Mouse (Mus musculus): ENCODE results near the gene Greb1. TPM values are rescaled to one million over a fixed set of nuclear protein-coding genes. Genes with fewer than 3 reads are reported as not detected.
A peak's percentile ranks its signal among the peaks of the same experiment; 100 is the strongest.

The Greb1 gene
- polyA plus RNA-seq, 1 experiment from 2014 or later, result 19.0 TPM

- peaks cover 43% of the 10 kb centered on the region for H3K4me1 ChIP-seq (replicated peaks)
- peak overlapping the region; percentile 77 for H3K27ac ChIP-seq
- H3K4me3 ChIP-seq, result no peak overlapping the region
- WGBS, result 74% methylated on average over 12 of the region's 12 CpGs
- H3K36me3 ChIP-seq, result peaks cover 47% of the 10 kb centered on the region
- no peaks in the 10 kb centered on the region for H3K27me3 ChIP-seq (ENCODE audit: insufficient read depth, poor library complexity, severe bottlenecking)
- DNase-seq (ENCODE audit: low spot score), result no peak
- no peaks in the 10 kb centered on the region for H3K9me3 ChIP-seq
These were observed 48.3 kb downstream of the Greb1 start for GRCm38 (mm10) chr12:16752236-16752840.

DNA sequence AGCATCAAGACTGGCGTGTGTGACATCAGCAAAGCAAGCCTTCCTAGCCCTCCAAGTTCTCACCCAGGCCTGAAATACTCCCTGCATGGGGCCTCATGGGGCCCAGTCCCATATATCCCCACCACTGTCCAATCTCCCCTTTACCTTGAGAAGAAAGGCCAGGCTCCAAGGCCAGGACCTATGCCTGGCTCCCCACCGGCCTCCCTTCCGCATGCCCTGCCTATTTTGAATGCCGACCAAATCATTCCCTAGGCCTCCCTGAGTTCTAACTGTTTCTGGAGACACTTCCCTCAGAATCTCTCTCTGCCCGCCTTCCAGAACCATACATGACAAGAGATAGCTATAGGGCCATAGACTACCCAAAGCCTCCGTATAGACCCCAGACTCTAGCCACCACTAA is 49.1 kb downstream of the Greb1 start:
- Histone ChIP-seq H3K36me3 (peaks cover 41% of the 10 kb centered on the region), H3K27me3 (ENCODE audit: insufficient read depth, poor library complexity, severe bottlenecking) (no peaks in the 10 kb centered on the region), H3K4me1 (replicated peaks) (peaks cover 39% of the 10 kb centered on the region), H3K27ac (peak overlapping the region; percentile 25), H3K9me3 (no peaks in the 10 kb centered on the region), H3K4me3 (no peak overlapping the region)
- DNase-seq (ENCODE audit: low spot score), result no peak
- 93% methylated on average over 6 of the region's 6 CpGs for WGBS

DNA sequence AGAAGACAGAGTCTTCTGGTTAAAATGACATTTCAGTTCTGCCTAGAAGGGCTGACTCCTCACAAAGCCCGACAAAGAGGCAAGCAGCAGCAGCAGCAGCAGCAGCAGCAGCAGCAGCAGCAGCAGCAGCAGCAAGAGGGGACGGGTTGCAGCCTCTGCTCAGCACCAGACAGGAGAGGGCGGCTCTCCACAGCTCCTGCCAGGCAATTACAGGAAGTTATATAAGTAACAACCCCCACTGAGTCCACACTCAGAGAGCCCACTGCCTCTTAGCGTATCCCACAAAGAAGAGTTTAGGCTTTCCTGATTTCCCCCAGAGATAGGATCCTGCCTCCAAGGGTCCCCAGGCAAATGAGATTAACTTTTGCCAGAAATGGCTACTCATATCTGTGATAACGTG is 60.6 kb downstream of the Greb1 start:
- H3K36me3 ChIP-seq, result peaks cover 61% of the 10 kb centered on the region
- no peak for DNase-seq (ENCODE audit: low spot score)
- peak overlapping the region; percentile 67 for H3K27ac ChIP-seq
- H3K9me3 ChIP-seq, result no peaks in the 10 kb centered on the region
- WGBS, result 45% methylated on average over 5 of the region's 5 CpGs
- H3K4me1 ChIP-seq (replicated peaks), result peaks cover 54% of the 10 kb centered on the region
- H3K4me3 ChIP-seq, result no peak overlapping the region
- H3K27me3 ChIP-seq (ENCODE audit: insufficient read depth, poor library complexity, severe bottlenecking), result no peaks in the 10 kb centered on the region

- DNase-seq (ENCODE audit: low spot score), result no peak
- H3K4me1 ChIP-seq (replicated peaks), result peaks cover 71% of the 10 kb centered on the region
- H3K4me3 ChIP-seq, result no peak overlapping the region
- peaks cover 81% of the 10 kb centered on the region for H3K36me3 ChIP-seq
- WGBS, result 37% methylated on average over 5 of the region's 5 CpGs
- no peaks in the 10 kb centered on the region for H3K27me3 ChIP-seq (ENCODE audit: insufficient read depth, poor library complexity, severe bottlenecking)
- H3K27ac ChIP-seq, result peak overlapping the region; percentile 67
- no peaks in the 10 kb centered on the region for H3K9me3 ChIP-seq
These were observed 63.4 kb downstream of the Greb1 start for GRCm38 (mm10) chr12:16737266-16737665.

DNA sequence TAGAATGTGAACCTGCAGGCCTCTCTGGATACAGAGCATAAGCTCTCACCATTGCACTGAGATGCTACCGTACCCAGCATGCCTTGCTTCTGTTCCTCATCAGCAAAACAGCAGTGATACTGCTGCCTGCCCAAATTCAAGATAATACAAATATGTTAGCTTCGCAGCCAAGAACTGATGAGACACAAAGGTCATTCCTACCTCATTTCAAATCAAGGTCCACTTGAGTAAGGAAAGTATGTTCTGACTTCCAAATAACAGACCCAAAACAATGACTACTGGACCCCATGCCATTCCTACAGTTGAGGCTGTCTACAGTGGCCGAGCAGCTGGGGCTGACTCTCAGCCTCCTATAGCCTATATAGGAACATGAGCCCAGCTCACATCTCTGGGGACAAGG is 66.0 kb downstream of the Greb1 start:
- Histone ChIP-seq H3K9me3 (no peaks in the 10 kb centered on the region), H3K27ac (0 out of 2 replicates have a peak overlapping the region, but pooled peaks have one; percentile 35), H3K4me1 (replicated peaks) (peaks cover 84% of the 10 kb centered on the region), H3K36me3 (peaks cover 88% of the 10 kb centered on the region), H3K4me3 (no peak overlapping the region), H3K27me3 (ENCODE audit: insufficient read depth, poor library complexity, severe bottlenecking) (no peaks in the 10 kb centered on the region)
- 87% methylated on average over 3 of the region's 3 CpGs for WGBS
- no peak for DNase-seq (ENCODE audit: low spot score)

DNA sequence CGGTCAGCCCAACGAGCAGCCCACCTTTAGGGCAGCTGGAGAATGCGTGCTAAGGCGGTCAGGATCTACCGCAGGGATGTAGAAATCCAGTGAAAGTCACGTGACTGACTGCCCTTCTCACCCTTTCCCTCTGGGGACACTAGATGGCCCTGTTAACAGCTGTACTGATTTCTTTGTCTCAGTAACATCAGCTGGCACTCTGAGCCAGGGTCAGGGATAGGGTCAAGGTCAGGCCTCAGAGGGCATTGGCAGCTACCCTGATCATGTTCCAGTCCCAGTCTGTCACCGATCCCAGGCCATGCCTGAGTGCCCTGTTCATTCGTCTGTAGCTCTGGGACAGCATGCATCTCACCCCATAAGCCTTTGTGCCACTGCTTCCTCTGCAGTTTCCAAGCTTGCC is 66.7 kb downstream of the Greb1 start:
- Histone ChIP-seq H3K36me3 (peaks cover 90% of the 10 kb centered on the region), H3K9me3 (no peaks in the 10 kb centered on the region), H3K27me3 (ENCODE audit: insufficient read depth, poor library complexity, severe bottlenecking) (no peaks in the 10 kb centered on the region), H3K4me1 (replicated peaks) (peaks cover 83% of the 10 kb centered on the region), H3K27ac (peak overlapping the region; percentile 71), H3K4me3 (no peak overlapping the region)
- WGBS, result 35% methylated on average over 8 of the region's 8 CpGs
- DNase-seq (ENCODE audit: low spot score), result peak; percentile 84

DNA sequence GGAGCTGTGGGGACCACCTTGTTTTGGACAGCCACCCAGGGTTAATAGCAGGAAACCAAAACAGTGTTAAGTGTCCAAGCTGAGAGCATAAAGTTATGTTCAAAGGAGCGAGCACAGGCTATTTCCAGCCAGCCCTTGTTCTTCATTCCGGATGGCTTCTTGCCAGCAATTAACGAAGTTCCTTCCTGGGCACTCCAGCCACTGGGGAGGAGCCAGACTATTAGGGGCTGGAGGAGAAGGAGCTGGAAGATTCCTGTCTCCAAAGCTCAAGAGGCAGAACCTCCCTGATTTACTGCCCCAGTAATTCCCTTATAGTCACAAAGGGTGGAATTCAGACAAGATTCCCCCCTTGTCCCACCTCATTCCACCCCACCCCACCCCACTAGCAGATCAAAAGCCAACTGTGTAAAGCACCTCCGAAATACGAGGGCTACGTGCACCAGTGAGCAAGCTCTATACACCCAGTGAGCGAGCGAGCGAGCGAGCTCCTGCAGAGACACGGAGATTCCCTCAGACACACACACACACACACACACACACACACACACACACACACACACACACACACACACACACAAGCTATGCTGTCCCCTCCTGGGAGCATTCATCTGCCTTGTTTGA is 69.5 kb downstream of the Greb1 start:
- no peak for DNase-seq (ENCODE audit: low spot score)
- H3K27ac ChIP-seq, result peak overlapping the region; percentile 68
- peaks cover 93% of the 10 kb centered on the region for H3K36me3 ChIP-seq

GRCm38 (mm10) chr12:16730196-16730595 is 70.5 kb downstream of the Greb1 start:
- Histone ChIP-seq H3K27me3 (ENCODE audit: insufficient read depth, poor library complexity, severe bottlenecking) (no peaks in the 10 kb centered on the region), H3K27ac (no peak overlapping the region), H3K36me3 (peaks cover 88% of the 10 kb centered on the region), H3K4me3 (no peak overlapping the region), H3K9me3 (no peaks in the 10 kb centered on the region), H3K4me1 (replicated peaks) (peaks cover 50% of the 10 kb centered on the region)
- 86% methylated on average over 11 of the region's 11 CpGs for WGBS
- DNase-seq (ENCODE audit: low spot score), result no peak

More for the DNA sequence above, 69.5 kb downstream of the Greb1 start:
- WGBS, result 51% methylated on average over 11 of the region's 11 CpGs
- no peaks in the 10 kb centered on the region for H3K27me3 ChIP-seq (ENCODE audit: insufficient read depth, poor library complexity, severe bottlenecking)
- no peaks in the 10 kb centered on the region for H3K9me3 ChIP-seq
- no peak overlapping the region for H3K4me3 ChIP-seq
- peaks cover 55% of the 10 kb centered on the region for H3K4me1 ChIP-seq (replicated peaks)

DNA sequence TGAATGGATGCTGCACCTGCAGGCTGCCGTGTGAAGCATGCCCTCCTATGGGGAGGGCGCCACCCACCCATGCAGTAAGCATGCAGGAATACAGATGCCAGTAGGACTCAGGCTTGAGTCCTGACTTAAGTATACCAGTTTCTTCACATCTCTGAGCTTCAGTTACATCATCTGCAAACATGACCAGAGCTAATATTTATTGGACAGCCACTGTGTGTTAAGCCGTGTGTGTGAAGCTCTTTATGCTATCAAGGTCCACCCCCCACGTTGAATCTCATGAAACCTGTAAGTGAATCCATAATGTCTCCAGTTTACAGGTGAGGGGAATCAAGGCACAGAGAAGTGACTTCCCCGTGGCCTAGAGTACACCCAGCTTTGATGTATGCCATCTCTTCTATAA is 72.5 kb downstream of the Greb1 start:
- H3K4me1 ChIP-seq (replicated peaks), result peaks cover 40% of the 10 kb centered on the region
- WGBS, result 90% methylated on average over 5 of the region's 5 CpGs
- no peak for DNase-seq (ENCODE audit: low spot score)
- H3K27ac ChIP-seq, result no peak overlapping the region
- H3K36me3 ChIP-seq, result peaks cover 86% of the 10 kb centered on the region
- H3K27me3 ChIP-seq (ENCODE audit: insufficient read depth, poor library complexity, severe bottlenecking), result no peaks in the 10 kb centered on the region
- H3K9me3 ChIP-seq, result no peaks in the 10 kb centered on the region
- H3K4me3 ChIP-seq, result no peak overlapping the region

DNA sequence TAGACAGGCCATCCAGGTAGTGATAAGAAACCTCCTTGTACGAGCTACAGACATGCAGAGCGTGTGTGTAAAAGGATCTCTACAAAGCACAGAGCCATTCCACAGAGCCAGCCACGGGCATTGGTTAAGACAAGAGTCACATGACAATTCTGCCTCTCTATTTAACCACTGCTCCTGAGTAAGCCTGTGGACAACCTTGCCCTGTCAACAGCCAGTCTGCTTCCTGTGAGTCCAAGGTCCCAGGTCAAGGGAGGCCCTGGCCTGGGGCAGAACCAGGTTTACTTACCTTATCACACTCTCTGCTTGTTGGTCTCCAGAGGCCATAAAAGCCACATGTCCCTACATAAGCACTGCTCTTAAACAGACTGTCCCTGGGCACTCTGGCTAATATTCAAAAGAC is 74.5 kb downstream of the Greb1 start:
- Histone ChIP-seq H3K9me3 (no peaks in the 10 kb centered on the region), H3K27ac (no peak overlapping the region), H3K36me3 (peaks cover 87% of the 10 kb centered on the region), H3K4me1 (replicated peaks) (peaks cover 23% of the 10 kb centered on the region), H3K27me3 (ENCODE audit: insufficient read depth, poor library complexity, severe bottlenecking) (no peaks in the 10 kb centered on the region), H3K4me3 (no peak overlapping the region)
- DNase-seq (ENCODE audit: low spot score), result no peak
- WGBS, result 84% methylated on average over 3 of the region's 3 CpGs

DNA sequence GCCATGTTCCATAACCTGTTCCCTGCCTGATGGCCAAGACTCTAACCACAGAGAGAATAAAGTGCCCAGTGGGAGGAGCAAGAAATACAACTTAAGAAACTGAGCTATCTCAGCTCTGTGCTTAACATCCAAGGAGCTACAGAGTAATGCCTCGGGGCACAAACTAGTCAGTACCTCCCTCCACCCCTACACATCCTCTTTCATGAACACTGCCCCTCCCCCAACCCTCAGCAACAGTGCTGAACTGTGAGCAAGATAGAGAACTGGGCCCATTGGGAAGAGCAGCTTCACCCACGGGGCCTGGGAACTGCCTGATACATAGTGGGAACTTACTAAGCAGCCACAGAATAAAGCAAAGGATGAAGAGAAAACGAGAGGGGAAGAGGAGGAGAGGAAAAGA is 77.1 kb downstream of the Greb1 start:
- no peak for DNase-seq (ENCODE audit: low spot score)
- Histone ChIP-seq H3K36me3 (peaks cover 85% of the 10 kb centered on the region), H3K27ac (no peak overlapping the region), H3K9me3 (no peaks in the 10 kb centered on the region), H3K4me1 (replicated peaks) (peaks cover 15% of the 10 kb centered on the region), H3K4me3 (no peak overlapping the region), H3K27me3 (ENCODE audit: insufficient read depth, poor library complexity, severe bottlenecking) (no peaks in the 10 kb centered on the region)
- WGBS, result 56% methylated on average over 3 of the region's 3 CpGs

DNA sequence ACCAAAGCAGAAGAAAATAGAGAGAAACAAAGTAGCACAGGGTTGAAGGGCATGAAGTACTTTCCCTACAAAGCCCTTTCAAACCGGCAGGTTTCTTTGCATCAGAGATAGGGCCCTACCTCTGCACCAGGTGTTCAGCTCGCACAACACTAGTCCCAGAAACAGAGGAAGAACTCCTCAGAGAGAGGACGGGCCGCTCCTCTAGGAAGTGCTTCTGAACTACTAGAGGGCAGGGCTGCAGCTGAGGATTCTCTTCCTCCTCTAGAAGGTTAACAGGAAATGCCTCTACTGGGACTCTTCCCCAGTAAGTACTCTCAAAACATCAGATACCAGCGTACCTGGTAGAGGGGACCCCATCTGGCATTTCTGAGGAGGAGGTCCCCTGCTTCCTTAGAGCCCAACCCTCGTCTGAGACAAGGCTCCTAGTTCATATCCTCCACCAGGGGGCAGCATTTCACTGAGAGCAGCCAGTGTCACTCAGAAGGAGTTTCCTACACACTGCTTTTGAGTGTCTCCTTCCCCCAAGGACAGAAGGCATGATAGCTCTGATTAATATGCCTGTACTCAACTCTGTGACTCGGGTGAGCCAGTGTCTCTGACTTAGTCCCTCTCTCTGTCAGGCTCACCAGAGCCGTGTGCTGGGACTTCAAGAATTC is 81.9 kb downstream of the Greb1 start:
- no peaks in the 10 kb centered on the region for H3K27me3 ChIP-seq (ENCODE audit: insufficient read depth, poor library complexity, severe bottlenecking)
- H3K36me3 ChIP-seq, result peaks cover 82% of the 10 kb centered on the region
- H3K4me1 ChIP-seq (replicated peaks), result peaks cover 5% of the 10 kb centered on the region; the same call in 1 of the 2 replicates
- no peak overlapping the region for H3K27ac ChIP-seq
- WGBS, result 53% methylated on average over 8 of the region's 8 CpGs
- no peak overlapping the region for H3K4me3 ChIP-seq
- no peaks in the 10 kb centered on the region for H3K9me3 ChIP-seq
- DNase-seq (ENCODE audit: low spot score), result peak; percentile 76

DNA sequence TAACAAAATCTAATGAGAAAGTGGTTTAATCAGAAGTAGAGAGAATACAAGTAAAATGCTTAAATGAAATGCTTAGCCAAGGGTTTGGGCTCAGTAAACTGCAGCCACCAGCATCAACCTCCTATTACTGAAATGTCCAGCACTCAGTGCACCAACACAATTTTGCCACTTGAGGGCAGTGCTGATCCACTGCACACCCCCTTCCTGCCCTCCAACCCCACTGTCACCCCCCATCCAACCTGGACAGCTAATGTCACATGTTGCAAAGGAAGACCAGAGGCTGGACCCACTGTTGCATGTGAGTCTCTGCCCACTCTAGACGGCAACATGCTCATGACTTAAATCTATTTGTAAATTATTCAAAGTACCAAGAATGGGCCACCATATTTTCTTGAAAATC is 83.0 kb downstream of the Greb1 start:
- 66% methylated on average over 1 of the region's 1 CpGs for WGBS
- Histone ChIP-seq H3K27me3 (ENCODE audit: insufficient read depth, poor library complexity, severe bottlenecking) (no peaks in the 10 kb centered on the region), H3K4me1 (replicated peaks) (0 out of 2 replicates have a peak, but pooled peaks cover 5% of the 10 kb centered on the region), H3K9me3 (no peaks in the 10 kb centered on the region), H3K36me3 (peaks cover 82% of the 10 kb centered on the region), H3K4me3 (no peak overlapping the region), H3K27ac (no peak overlapping the region)
- peak; percentile 55 for DNase-seq (ENCODE audit: low spot score)
